Mouse (Mus musculus) left cerebral cortex, adult 9 months (tissue): ENCODE measurements around the gene Il5.
A peak's percentile ranks its signal among the peaks of the same experiment; 100 is the strongest.

Experiments
- DNase-seq, 2 experiments: peaks; one replicate each; pipeline ENCODE4 v3.0.0; 2022; ENCODE audit warnings: low spot score in 2 of 2

Il5 gene

GRCm38 (mm10) chr11:53720715-53721114 is at the start of gene Il5:
Gene Il5 (plus strand): TSS chr11:53720794.
- no peak for DNase-seq

- DNase-seq = no peak
Observed at GRCm38 (mm10) chr11:53671414-53671813, 49.2 kb upstream of the Il5 start.

- DNase-seq = no peak
Observed at GRCm38 (mm10) chr11:53680141-53680540, 40.5 kb upstream of the Il5 start.

GRCm38 (mm10) chr11:53681686-53682085 is 38.9 kb upstream of the Il5 start:
- no peak for DNase-seq

- DNase-seq = no peak
Observed at GRCm38 (mm10) chr11:53682170-53682569, 38.4 kb upstream of the Il5 start.

- DNase-seq = no peak
Observed at GRCm38 (mm10) chr11:53682994-53683530, 37.5 kb upstream of the Il5 start.

GRCm38 (mm10) chr11:53691979-53692378 is 28.6 kb upstream of the Il5 start:
- DNase-seq = no peak

GRCm38 (mm10) chr11:53698521-53698920 is 22.1 kb upstream of the Il5 start:
- no peak for DNase-seq

- DNase-seq = no peak
Observed at GRCm38 (mm10) chr11:53699351-53699750, 21.2 kb upstream of the Il5 start.

GRCm38 (mm10) chr11:53706236-53706933 is 14.2 kb upstream of the Il5 start:
- no peak for DNase-seq

- DNase-seq = peak; percentile 73 to 86
Observed at GRCm38 (mm10) chr11:53706934-53707717, 13.5 kb upstream of the Il5 start, which contains the start of gene Rad50. Gene Rad50 (minus strand): TSS chr11:53707319.

GRCm38 (mm10) chr11:53707718-53708009 is 12.9 kb upstream of the Il5 start:
- DNase-seq = no peak

- no peak for DNase-seq
Observed at GRCm38 (mm10) chr11:53719701-53720100, 893 bp upstream of the Il5 start.

GRCm38 (mm10) chr11:53731457-53731856 is 10.9 kb downstream of the Il5 start:
- DNase-seq = no peak

- no peak for DNase-seq
Observed at GRCm38 (mm10) chr11:53732244-53732643, 11.7 kb downstream of the Il5 start.

- DNase-seq = no peak
Observed at GRCm38 (mm10) chr11:53733824-53734223, 13.2 kb downstream of the Il5 start.

- no peak for DNase-seq
Observed at GRCm38 (mm10) chr11:53734431-53734830, 13.8 kb downstream of the Il5 start.

- DNase-seq = no peak
Observed at GRCm38 (mm10) chr11:53734970-53735681, 14.5 kb downstream of the Il5 start.

GRCm38 (mm10) chr11:53735682-53736245 is 15.2 kb downstream of the Il5 start:
- DNase-seq = peak in 1 of 2 experiments; percentile 51

- peak; percentile 35 to 79 for DNase-seq
Observed at GRCm38 (mm10) chr11:53736771-53737572, 16.4 kb downstream of the Il5 start.

- peak in 1 of 2 experiments; percentile 71 for DNase-seq
Observed at GRCm38 (mm10) chr11:53737573-53737946, 17.0 kb downstream of the Il5 start.
